In the genomic region with DNA sequence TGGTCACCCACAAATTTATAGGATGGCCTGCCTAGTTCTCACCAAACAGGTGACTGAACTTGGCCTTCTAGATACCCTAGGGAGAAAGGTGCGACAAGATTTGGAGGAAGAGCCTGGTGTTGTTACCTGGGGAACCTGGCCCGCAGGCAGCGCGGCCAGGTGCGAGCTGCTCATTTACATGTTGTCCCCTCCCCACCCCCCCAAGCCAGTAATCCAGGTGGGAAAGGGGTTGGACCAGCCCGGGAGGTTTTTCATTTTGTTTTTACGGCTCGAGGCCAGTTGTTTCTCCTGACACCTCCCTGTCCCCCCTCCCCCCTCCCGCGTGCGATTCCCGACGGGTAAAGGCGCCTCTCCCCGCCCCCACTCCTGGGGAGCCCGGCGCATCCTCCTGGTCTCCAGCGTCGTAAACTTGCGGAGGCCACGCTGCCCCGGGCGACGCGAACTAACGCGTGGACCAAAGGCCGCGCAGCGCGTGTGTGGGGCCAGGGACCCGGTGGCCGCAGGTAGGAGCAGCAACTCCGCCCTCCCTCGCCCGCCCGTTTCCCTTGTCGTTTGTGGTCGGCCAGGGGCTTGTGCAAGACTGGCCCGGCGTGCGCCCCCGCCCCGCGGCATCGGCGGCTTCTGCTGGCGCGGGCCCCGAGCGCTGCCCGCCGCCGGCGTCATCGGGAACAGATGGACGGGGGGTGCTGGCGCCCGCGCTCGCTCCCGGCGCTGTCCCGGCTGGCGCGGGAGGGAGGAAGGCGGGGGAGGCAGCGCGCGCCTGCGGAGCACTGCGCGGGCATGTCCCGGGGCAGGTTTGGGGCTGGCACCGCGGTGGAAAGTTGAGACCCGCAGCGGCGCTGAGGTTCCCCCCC, we compare ENCODE assay signal across 8 mouse cellular contexts. TPM values are rescaled to one million over a fixed set of nuclear protein-coding genes. Genes with fewer than 3 reads are reported as not detected.
DNase-seq lines count a peak whose midpoint lies in the region; ATAC-seq and TF ChIP-seq lines count a peak whose summit lies in the region.

No protein-coding gene starts in this region.

- H3K27ac ChIP-seq in heart, adult 2 months: peak overlapping the region; percentile 84
- no peak overlapping the region for H3K27ac ChIP-seq in olfactory bulb, adult 2 months (ENCODE audit: insufficient read depth, low read depth, low read length)

- no peak for TF ChIP-seq POLR2A in heart, adult 2 months (IDR thresholded peaks at IDR 0.05; ENCODE audit: insufficient read depth, low read depth, low read length)
- no peak for TF ChIP-seq POLR2A in olfactory bulb, adult 2 months (IDR thresholded peaks at IDR 0.05; ENCODE audit: insufficient read depth, low read depth, low read length)

- H3K36me3 ChIP-seq in heart, adult 2 months (ENCODE audit: control insufficient read depth, insufficient read depth, low read length): no peaks in the 10 kb centered on the region

- 2% methylated on average over 73 of the region's 79 CpGs for WGBS in heart, adult 2 months
- 3% methylated on average over 79 of the region's 79 CpGs for WGBS in olfactory bulb, adult 2 months

- peaks cover 10% of the 10 kb centered on the region for H3K4me1 ChIP-seq in heart, adult 2 months (ENCODE audit: control insufficient read depth, insufficient read depth, low read length)
- H3K4me1 ChIP-seq in olfactory bulb, adult 2 months (ENCODE audit: control insufficient read depth, insufficient read depth, low read length): peaks cover 84% of the 10 kb centered on the region

- ATAC-seq in monocyte, adult 5-6 weeks (replicated peaks; ENCODE audit: insufficient number of reproducible peaks, low FRiP score, low TSS enrichment, poor library complexity, severe bottlenecking): no peak

- peak overlapping the region; percentile 59 for H3K4me3 ChIP-seq in heart, adult 2 months
- peak overlapping the region; percentile 78 for H3K4me3 ChIP-seq in olfactory bulb, adult 2 months (ENCODE audit: insufficient read depth, low read depth, low read length)

- intact Hi-C loops in heart, adult 2 months (cut with DNase I): loop anchor here (1.0 to 5.0 kb wide), 6 partner anchors 47 to 308 kb away; a partner anchor contains a TSS

- TF ChIP-seq EP300 in heart, adult 2 months (IDR thresholded peaks at IDR 0.05; ENCODE audit: insufficient read depth, low read depth, low read length): no peak

- TF ChIP-seq CTCF in heart, adult 2 months (IDR thresholded peaks at IDR 0.05): no peak
- no peak for TF ChIP-seq CTCF in olfactory bulb, adult 2 months (IDR thresholded peaks at IDR 0.05; ENCODE audit: insufficient read depth, low read depth, low read length)

- peak; percentile 57 for DNase-seq in urinary bladder, postnatal 14 days (ENCODE audit: low spot score)
- no peak for DNase-seq in urinary bladder, postnatal 4 days (ENCODE audit: low spot score in 2 of 2)
- peak; percentile 90 to 94 for DNase-seq in cerebellum, postnatal 10 days
- peak; percentile 78 to 80 for DNase-seq in heart, adult 2 months
- peak; percentile 75 for DNase-seq in kidney, postnatal 10 days
- peak; percentile 63 to 73 for DNase-seq in lung, adult 18-20 months

- H3K79me2 ChIP-seq in heart, adult 2 months (replicated peaks; ENCODE audit: control insufficient read depth, insufficient read depth, low read length): no peaks in the 10 kb centered on the region

- H3K27me3 ChIP-seq in heart, adult 2 months (ENCODE audit: control insufficient read depth, insufficient read depth, low read length): no peaks in the 10 kb centered on the region

- peak overlapping the region; percentile 54 for H3K9ac ChIP-seq in heart, adult 2 months (ENCODE audit: low read depth, low read length)

RNA-seq across cellular contexts. Expression of a gene that starts 53.4 kb away (rescaled TPM):
- 1 to 10 TPM; 1.1 to 1.5 TPM for total RNA-seq in heart, adult 2 months (2021)
- polyA plus RNA-seq in heart, adult 2 months (2012; rRNA removed): 1.3 and 1.4 TPM in 2 replicates
- polyA plus RNA-seq in olfactory bulb, adult 2 months (2012; ENCODE audit: insufficient read depth, insufficient read length, low replicate concordance, missing spikeins): not detected in 2 replicates
- 1.1 to 3.2 TPM (median 1.3 TPM) in 3 replicates for total RNA-seq in monocyte, adult 5-6 weeks (2017)

Comparison
In these comparisons a context has a peak if more than half of its experiments do, and no peak if none do; other contexts are left out.
1. DNase-seq: peak in urinary bladder, postnatal 14 days (single experiment), cerebellum, postnatal 10 days (2 of 2), heart, adult 2 months (2 of 2), kidney, postnatal 10 days (single experiment) and lung, adult 18-20 months (2 of 2); none in urinary bladder, postnatal 4 days (0 of 2).